Mouse (Mus musculus) stomach, embryonic 16.5 days (tissue): ENCODE data around the gene Milr1. TPM values are rescaled to one million over a fixed set of nuclear protein-coding genes. Genes with fewer than 3 reads are reported as not detected.
A peak's percentile ranks its signal among the peaks of the same experiment; 100 is the strongest.

Experiments
- microRNA-seq: library from miRNA; unstranded; fragments of <30 nt; microRNA quantifications from one replicate; pipeline ENCODE4, GENCODE M21; 2016
- polyA plus RNA-seq: library from polyadenylated mRNA; unstranded; fragments of >200 nt; fragmentation: Nextera tagmentation; extraction: Ambion mirVana; gene quantifications from 2 replicates; pipeline ENCODE4 v1.2.1, GENCODE M21; 2015

Milr1 gene
- polyA plus RNA-seq, 1 experiment from 2014 or later, result 3.1 TPM

Small RNA genes lying within 50 kb of the gene (microRNA-seq; reads per million reads assigned to microRNA genes)
- gene Gm25994, result not detected
- 6.6 reads per million, percentile 28 among the genes with 10 or more reads in this experiment for gene Mir3064

Other genes with a start within 250 kb of the Milr1 start
- 13.1 and 15.2 TPM in 2 replicates for gene Tex2, start 137.8 kb upstream of the Milr1 start, polyA plus RNA-seq
- gene Pecam1, start 598 bp upstream of the Milr1 start, polyA plus RNA-seq, result 51.7 and 55.0 TPM in 2 replicates
- gene Polg2, start 28.3 kb downstream of the Milr1 start, polyA plus RNA-seq, result 10.5 and 11.7 TPM in 2 replicates
- 304 and 316 TPM in 2 replicates for gene Ddx5, start 38.0 kb downstream of the Milr1 start, polyA plus RNA-seq
- 18.8 and 20.4 TPM in 2 replicates for gene Cep95, start 38.0 kb downstream of the Milr1 start, polyA plus RNA-seq
- 11.4 and 14.2 TPM in 2 replicates for gene Smurf2, start 169.5 kb downstream of the Milr1 start, polyA plus RNA-seq
- gene Kpna2, start 248.3 kb downstream of the Milr1 start, polyA plus RNA-seq, result 297 and 327 TPM in 2 replicates